Mouse (Mus musculus) kidney, postnatal 0 days (tissue): Measurements from ENCODE around the gene Slc6a13. TPM values are rescaled to one million over a fixed set of nuclear protein-coding genes. Genes with fewer than 3 reads are reported as not detected.
A peak's percentile ranks its signal among the peaks of the same experiment; 100 is the strongest.

Source experiments
- ATAC-seq: fragments of 200-750 bp; cut with Nextera tagmentation; replicated peaks from 2 replicates; pipeline ENCODE4 v1.8.0; 2017; ENCODE audit warnings: low read depth, moderate number of reproducible peaks, moderate TSS enrichment, moderate library complexity; ENCODE audit not compliant: low FRiP score
- DNase-seq: peaks from one replicate; pipeline ENCODE4 v3.0.0-alpha.2; 2016; ENCODE audit warnings: low spot score
- H3K27ac ChIP-seq: fragments of 300-500 bp; sonication (generic); 2 replicates; pipeline ENCODE4 v1.5.1; 2014; ENCODE audit warnings: mild to moderate bottlenecking
- H3K27me3 ChIP-seq: fragments of 300-500 bp; sonication (generic); 2 replicates; pipeline ENCODE4 v1.6.1; 2014; ENCODE audit warnings: low read length, mixed read lengths; ENCODE audit not compliant: insufficient read depth
- H3K36me3 ChIP-seq: fragments of 300-500 bp; sonication (generic); 2 replicates; pipeline ENCODE4 v1.6.1; 2014; ENCODE audit warnings: low read length, mixed read lengths; ENCODE audit not compliant: insufficient read depth
- H3K4me1 ChIP-seq: fragments of 300-500 bp; sonication (generic); replicated peaks from 2 replicates; pipeline ENCODE4 v1.6.1; 2014; ENCODE audit warnings: antibody characterized with exemption, low read length, mixed read lengths; ENCODE audit not compliant: insufficient read depth
- H3K4me2 ChIP-seq: fragments of 300-500 bp; sonication (generic); 2 replicates; pipeline ENCODE4 v1.6.1; 2014; ENCODE audit warnings: mild to moderate bottlenecking, low read length, moderate library complexity, mixed read lengths
- H3K4me3 ChIP-seq: fragments of 300-500 bp; sonication (generic); replicated peaks from 2 replicates; pipeline ENCODE4 v1.5.1; 2014; ENCODE audit warnings: low read depth, low read length
- H3K9ac ChIP-seq: fragments of 300-500 bp; sonication (generic); 2 replicates; pipeline ENCODE4 v1.6.1; 2014; ENCODE audit warnings: low read depth, low read length
- H3K9me3 ChIP-seq: fragments of 300-500 bp; sonication (generic); replicated peaks from 2 replicates; pipeline ENCODE4 v1.6.1; 2016; ENCODE audit warnings: low read length, inconsistent platforms, mixed read lengths
- CTCF ChIP-seq: IDR thresholded peaks from 2 replicates; pipeline ENCODE4 v1.5.1; 2016; ENCODE audit warnings: antibody characterized with exemption, low read depth, mild to moderate bottlenecking, moderate library complexity
- WGBS: fragments of 180-500 bp; shearing (Covaris S2); extraction: QIAGEN DNeasy Blood & Tissue Kit; methylation state at CpG from one replicate; pipeline ENCODE4 v1.1.7; 2014; 5-methylcytosine and 5-hydroxymethylcytosine counted together
- polyA plus RNA-seq: library from polyadenylated mRNA; unstranded; fragments of >200 nt; fragmentation: Nextera tagmentation; extraction: Ambion mirVana; gene quantifications from 2 replicates; pipeline ENCODE4 v1.2.1, GENCODE M21; 2015

The Slc6a13 gene
- polyA plus RNA-seq, 1 experiment from 2014 or later: 43.8 TPM

GRCm38 (mm10) chr6:121335841-121336240, 35.8 kb downstream of the Slc6a13 start:
- Histone ChIP-seq H3K27me3 (no peaks in the 10 kb centered on the region), H3K4me2 (no peak overlapping the region), H3K9ac (no peak overlapping the region), H3K27ac (no peak overlapping the region), H3K36me3 (no peaks in the 10 kb centered on the region), H3K4me1 (no peaks in the 10 kb centered on the region), H3K4me3 (no peak overlapping the region), H3K9me3 (no peaks in the 10 kb centered on the region)
- DNase-seq (no peak), ATAC-seq (no peak)
- WGBS: 71% methylated on average over 9 of the region's 9 CpGs
- no peak for TF ChIP-seq CTCF

GRCm38 (mm10) chr6:121336558-121336957, 36.5 kb downstream of the Slc6a13 start:
- H3K9ac ChIP-seq: no peak overlapping the region
- no peaks in the 10 kb centered on the region for H3K27me3 ChIP-seq
- DNase-seq: no peak
- no peak overlapping the region for H3K4me2 ChIP-seq
- no peaks in the 10 kb centered on the region for H3K4me1 ChIP-seq
- H3K4me3 ChIP-seq: no peak overlapping the region
- H3K36me3 ChIP-seq: no peaks in the 10 kb centered on the region
- TF ChIP-seq CTCF: no peak
- no peak overlapping the region for H3K27ac ChIP-seq
- WGBS: 57% methylated on average over 8 of the region's 8 CpGs
- no peaks in the 10 kb centered on the region for H3K9me3 ChIP-seq
- ATAC-seq: no peak

- no peak overlapping the region for H3K4me3 ChIP-seq
- no peak overlapping the region for H3K9ac ChIP-seq
- DNase-seq: no peak
- H3K36me3 ChIP-seq: no peaks in the 10 kb centered on the region
- H3K9me3 ChIP-seq: no peaks in the 10 kb centered on the region
- H3K27me3 ChIP-seq: no peaks in the 10 kb centered on the region
- no peak for TF ChIP-seq CTCF
- H3K27ac ChIP-seq: no peak overlapping the region
- no peak overlapping the region for H3K4me2 ChIP-seq
- ATAC-seq: no peak
- 92% methylated on average over 9 of the region's 9 CpGs for WGBS
- no peaks in the 10 kb centered on the region for H3K4me1 ChIP-seq
Observed at GRCm38 (mm10) chr6:121337229-121337628, 37.2 kb downstream of the Slc6a13 start.

- Histone ChIP-seq H3K4me2 (no peak overlapping the region), H3K9me3 (no peaks in the 10 kb centered on the region), H3K27ac (no peak overlapping the region), H3K27me3 (no peaks in the 10 kb centered on the region), H3K4me3 (no peak overlapping the region), H3K9ac (no peak overlapping the region), H3K4me1 (no peaks in the 10 kb centered on the region), H3K36me3 (no peaks in the 10 kb centered on the region)
- ATAC-seq: peak; percentile 75
- peak; percentile 98 for TF ChIP-seq CTCF
- peak; percentile 93 for DNase-seq
- WGBS: 34% methylated on average over 3 of the region's 3 CpGs
Observed at GRCm38 (mm10) chr6:121337770-121338518, 37.9 kb downstream of the Slc6a13 start.

- H3K4me3 ChIP-seq: no peak overlapping the region
- no peak overlapping the region for H3K4me2 ChIP-seq
- H3K36me3 ChIP-seq: no peaks in the 10 kb centered on the region
- TF ChIP-seq CTCF: no peak
- no peak overlapping the region for H3K9ac ChIP-seq
- 33% methylated on average over 4 of the region's 4 CpGs for WGBS
- H3K27me3 ChIP-seq: no peaks in the 10 kb centered on the region
- no peak overlapping the region for H3K27ac ChIP-seq
- peaks cover 3% of the 10 kb centered on the region; the same call in 1 of the 2 replicates for H3K4me1 ChIP-seq
- no peak for DNase-seq
- H3K9me3 ChIP-seq: no peaks in the 10 kb centered on the region
- peak; percentile 18; the same call in 1 of the 2 replicates for ATAC-seq
Observed at GRCm38 (mm10) chr6:121338519-121338896, 38.5 kb downstream of the Slc6a13 start.

GRCm38 (mm10) chr6:121341650-121342049, 41.6 kb downstream of the Slc6a13 start:
- Histone ChIP-seq H3K4me2 (no peak overlapping the region), H3K9me3 (no peaks in the 10 kb centered on the region), H3K9ac (no peak overlapping the region), H3K4me1 (peaks cover 15% of the 10 kb centered on the region; the same call in 1 of the 2 replicates), H3K27me3 (no peaks in the 10 kb centered on the region), H3K4me3 (no peak overlapping the region), H3K27ac (no peak overlapping the region), H3K36me3 (no peaks in the 10 kb centered on the region)
- ATAC-seq: no peak
- no peak for TF ChIP-seq CTCF
- no peak for DNase-seq
- WGBS: 74% methylated on average over 6 of the region's 6 CpGs
